Mouse (Mus musculus): ENCODE data around the gene Hdac11. TPM values are rescaled to one million over a fixed set of nuclear protein-coding genes. Genes with fewer than 3 reads are reported as not detected.

The Hdac11 gene
- polyA plus RNA-seq, 1 experiment from 2014 or later = 5.6 TPM

GRCm38 (mm10) chr6:91156062-91156461 lies 403 bp upstream of the Hdac11 start:
- DNase-seq = no peak
- Histone ChIP-seq H3K9ac (peak overlapping the region; percentile 67), H3K9me3 (replicated peaks) (no peaks in the 10 kb centered on the region), H3K4me1 (replicated peaks) (peaks cover 94% of the 10 kb centered on the region), H3K27ac (peak overlapping the region; percentile 86), H3K4me2 (peak overlapping the region; percentile 96), H3K36me3 (peaks cover 6% of the 10 kb centered on the region; the same call in 1 of the 2 replicates), H3K4me3 (replicated peaks) (peak overlapping the region; percentile 82), H3K27me3 (peaks cover 15% of the 10 kb centered on the region; the same call in 1 of the 2 replicates)
- 16% methylated on average over 4 of the region's 4 CpGs for WGBS (ENCODE audit: insufficient replicate concordance)
- no peak for ATAC-seq (ENCODE audit: low read depth)

GRCm38 (mm10) chr6:91157237-91157570 lies 739 bp downstream of the Hdac11 start:
- peaks cover 7% of the 10 kb centered on the region; the same call in 1 of the 2 replicates for H3K36me3 ChIP-seq
- peak overlapping the region; percentile 93 for H3K9ac ChIP-seq
- H3K4me3 ChIP-seq (replicated peaks) = peak overlapping the region; percentile 82
- 45% methylated on average over 6 of the region's 6 CpGs for WGBS (ENCODE audit: insufficient replicate concordance)
- no peaks in the 10 kb centered on the region for H3K9me3 ChIP-seq (replicated peaks)
- H3K4me2 ChIP-seq = peak overlapping the region; percentile 96
- DNase-seq = no peak
- H3K27ac ChIP-seq = peak overlapping the region; percentile 99
- peaks cover 10% of the 10 kb centered on the region; the same call in 1 of the 2 replicates for H3K27me3 ChIP-seq
- peaks cover 94% of the 10 kb centered on the region for H3K4me1 ChIP-seq (replicated peaks)
- no peak for ATAC-seq (ENCODE audit: low read depth)

- H3K36me3 ChIP-seq = peaks cover 11% of the 10 kb centered on the region; the same call in 1 of the 2 replicates
- DNase-seq (peak; percentile 46), ATAC-seq (ENCODE audit: low read depth) (peak; percentile 33)
- H3K4me2 ChIP-seq = peak overlapping the region; percentile 96
- H3K27me3 ChIP-seq = 0 out of 2 replicates have a peak, but pooled peaks cover under 1% of the 10 kb centered on the region
- peak overlapping the region; percentile 93 for H3K9ac ChIP-seq
- WGBS (ENCODE audit: insufficient replicate concordance) = 36% methylated on average over 9 of the region's 9 CpGs
- H3K4me3 ChIP-seq (replicated peaks) = peak overlapping the region; percentile 82
- no peaks in the 10 kb centered on the region for H3K9me3 ChIP-seq (replicated peaks)
- H3K4me1 ChIP-seq (replicated peaks) = peaks cover 97% of the 10 kb centered on the region
- peak overlapping the region; percentile 99 for H3K27ac ChIP-seq
These were observed 2.6 kb downstream of the Hdac11 start for GRCm38 (mm10) chr6:91159047-91159446.

- H3K9ac ChIP-seq = peak overlapping the region; percentile 93
- peaks cover 97% of the 10 kb centered on the region for H3K4me1 ChIP-seq (replicated peaks)
These were observed 3.9 kb downstream of the Hdac11 start for GRCm38 (mm10) chr6:91160399-91160798.

GRCm38 (mm10) chr6:91160976-91161375 lies 4.5 kb downstream of the Hdac11 start:
- Histone ChIP-seq H3K27me3 (no peaks in the 10 kb centered on the region), H3K9me3 (replicated peaks) (no peaks in the 10 kb centered on the region), H3K36me3 (peaks cover 15% of the 10 kb centered on the region), H3K4me3 (replicated peaks) (no peak overlapping the region), H3K27ac (peak overlapping the region; percentile 99), H3K9ac (peak overlapping the region; percentile 93), H3K4me2 (0 out of 2 replicates have a peak overlapping the region, but pooled peaks have one; percentile 96), H3K4me1 (replicated peaks) (peaks cover 97% of the 10 kb centered on the region)
- ATAC-seq (ENCODE audit: low read depth) = no peak
- 51% methylated on average over 2 of the region's 2 CpGs for WGBS (ENCODE audit: insufficient replicate concordance)
- no peak for DNase-seq

More at GRCm38 (mm10) chr6:91160399-91160798, 3.9 kb downstream of the Hdac11 start:
- H3K4me2 ChIP-seq = peak overlapping the region; percentile 96
- no peaks in the 10 kb centered on the region for H3K27me3 ChIP-seq
- H3K36me3 ChIP-seq = peaks cover 11% of the 10 kb centered on the region; the same call in 1 of the 2 replicates
- 61% methylated on average over 3 of the region's 3 CpGs for WGBS (ENCODE audit: insufficient replicate concordance)
- 0 out of 2 replicates have a peak overlapping the region, but pooled peaks have one; percentile 22 for H3K4me3 ChIP-seq (replicated peaks)
- ATAC-seq (ENCODE audit: low read depth) (no peak), DNase-seq (no peak)
- no peaks in the 10 kb centered on the region for H3K9me3 ChIP-seq (replicated peaks)
- peak overlapping the region; percentile 99 for H3K27ac ChIP-seq

GRCm38 (mm10) chr6:91161506-91162235 lies 5.2 kb downstream of the Hdac11 start:
- no peaks in the 10 kb centered on the region for H3K9me3 ChIP-seq (replicated peaks)
- peaks cover 19% of the 10 kb centered on the region for H3K36me3 ChIP-seq
- peak overlapping the region; percentile 93 for H3K9ac ChIP-seq
- 67% methylated on average over 6 of the region's 6 CpGs for WGBS (ENCODE audit: insufficient replicate concordance)
- no peak for DNase-seq
- H3K4me2 ChIP-seq = peak overlapping the region; percentile 69; the same call in 1 of the 2 replicates
- no peaks in the 10 kb centered on the region for H3K27me3 ChIP-seq
- H3K27ac ChIP-seq = peak overlapping the region; percentile 99
- no peak overlapping the region for H3K4me3 ChIP-seq (replicated peaks)
- peaks cover 100% of the 10 kb centered on the region for H3K4me1 ChIP-seq (replicated peaks)
- ATAC-seq (ENCODE audit: low read depth) = no peak

- Histone ChIP-seq H3K27me3 (no peaks in the 10 kb centered on the region), H3K9ac (peak overlapping the region; percentile 93), H3K36me3 (peaks cover 19% of the 10 kb centered on the region), H3K4me2 (peak overlapping the region; percentile 69), H3K9me3 (replicated peaks) (no peaks in the 10 kb centered on the region), H3K27ac (peak overlapping the region; percentile 99), H3K4me3 (replicated peaks) (no peak overlapping the region), H3K4me1 (replicated peaks) (peaks cover 94% of the 10 kb centered on the region)
- DNase-seq = no peak
- 81% methylated on average over 5 of the region's 5 CpGs for WGBS (ENCODE audit: insufficient replicate concordance)
- ATAC-seq (ENCODE audit: low read depth) = no peak
These were observed 5.8 kb downstream of the Hdac11 start for GRCm38 (mm10) chr6:91162314-91162713.

- peak overlapping the region; percentile 93 for H3K9ac ChIP-seq
- peak overlapping the region; percentile 69 for H3K4me2 ChIP-seq
- DNase-seq (peak; percentile 86), ATAC-seq (ENCODE audit: low read depth) (peak; percentile 93)
- peak overlapping the region; percentile 99 for H3K27ac ChIP-seq
- H3K9me3 ChIP-seq (replicated peaks) = no peaks in the 10 kb centered on the region
- H3K27me3 ChIP-seq = no peaks in the 10 kb centered on the region
- H3K36me3 ChIP-seq = peaks cover 17% of the 10 kb centered on the region
- H3K4me1 ChIP-seq (replicated peaks) = peaks cover 92% of the 10 kb centered on the region
- WGBS (ENCODE audit: insufficient replicate concordance) = 23% methylated on average over 5 of the region's 5 CpGs
- H3K4me3 ChIP-seq (replicated peaks) = peak overlapping the region; percentile 38
These were observed 6.9 kb downstream of the Hdac11 start for GRCm38 (mm10) chr6:91163195-91163911.

GRCm38 (mm10) chr6:91164584-91164983 lies 8.1 kb downstream of the Hdac11 start:
- peak overlapping the region; percentile 99 for H3K27ac ChIP-seq
- 85% methylated on average over 2 of the region's 2 CpGs for WGBS (ENCODE audit: insufficient replicate concordance)
- peaks cover 80% of the 10 kb centered on the region for H3K4me1 ChIP-seq (replicated peaks)

GRCm38 (mm10) chr6:91165210-91165609 lies 8.7 kb downstream of the Hdac11 start:
- no peaks in the 10 kb centered on the region for H3K27me3 ChIP-seq
- peak overlapping the region; percentile 99 for H3K27ac ChIP-seq
- no peak overlapping the region for H3K4me2 ChIP-seq
- peak overlapping the region; percentile 77 for H3K9ac ChIP-seq
- 33% methylated on average over 3 of the region's 3 CpGs for WGBS (ENCODE audit: insufficient replicate concordance)
- ATAC-seq (ENCODE audit: low read depth) = no peak
- peak; percentile 71 for DNase-seq
- H3K4me3 ChIP-seq (replicated peaks) = no peak overlapping the region
- H3K4me1 ChIP-seq (replicated peaks) = peaks cover 73% of the 10 kb centered on the region
- peaks cover 23% of the 10 kb centered on the region for H3K36me3 ChIP-seq
- no peaks in the 10 kb centered on the region for H3K9me3 ChIP-seq (replicated peaks)

More at GRCm38 (mm10) chr6:91164584-91164983, 8.1 kb downstream of the Hdac11 start:
- Histone ChIP-seq H3K36me3 (peaks cover 23% of the 10 kb centered on the region), H3K9ac (peak overlapping the region; percentile 77), H3K9me3 (replicated peaks) (no peaks in the 10 kb centered on the region), H3K27me3 (no peaks in the 10 kb centered on the region), H3K4me2 (peak overlapping the region; percentile 69), H3K4me3 (replicated peaks) (no peak overlapping the region)
- no peak for ATAC-seq (ENCODE audit: low read depth)
- DNase-seq = no peak

GRCm38 (mm10) chr6:91167828-91168227 lies 11.4 kb downstream of the Hdac11 start:
- Histone ChIP-seq H3K4me3 (replicated peaks) (no peak overlapping the region), H3K4me2 (no peak overlapping the region), H3K4me1 (replicated peaks) (peaks cover 58% of the 10 kb centered on the region), H3K27ac (0 out of 2 replicates have a peak overlapping the region, but pooled peaks have one; percentile 60), H3K27me3 (no peaks in the 10 kb centered on the region), H3K9ac (no peak overlapping the region), H3K9me3 (replicated peaks) (no peaks in the 10 kb centered on the region), H3K36me3 (peaks cover 23% of the 10 kb centered on the region)
- 53% methylated on average over 3 of the region's 3 CpGs for WGBS (ENCODE audit: insufficient replicate concordance)
- ATAC-seq (ENCODE audit: low read depth) = no peak
- DNase-seq = no peak
